Mouse (Mus musculus): ENCODE measurements around the gene Trim34a. TPM values are rescaled to one million over a fixed set of nuclear protein-coding genes. Genes with fewer than 3 reads are reported as not detected.

The Trim34a gene
- total and polyA plus RNA-seq, 3 experiments: 4.5 to 13.4 (median 7.5) TPM

DNA sequence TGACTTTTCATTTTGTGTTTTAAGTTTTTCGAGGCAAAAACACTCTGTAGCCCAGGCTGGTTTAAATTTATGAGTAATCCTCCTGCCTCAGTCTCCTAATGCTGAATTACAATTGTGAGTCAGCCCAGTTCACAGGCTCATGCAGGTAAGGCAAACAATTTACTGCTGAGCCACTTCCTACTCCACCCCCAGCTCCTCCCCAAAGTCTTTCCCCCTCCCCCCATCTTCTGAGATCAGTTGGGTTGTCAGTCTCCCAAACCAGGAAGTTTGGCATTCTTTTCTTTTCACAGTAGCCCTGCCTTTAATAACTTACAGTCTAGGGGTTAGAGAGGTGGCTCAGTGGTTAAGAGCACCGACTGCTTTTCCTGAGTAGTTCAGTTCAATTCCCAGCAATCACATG is 26.4 kb upstream of the Trim34a start:
- in situ Hi-C loops (cut with MboI; ENCODE audit: low pct_ligation_motif_present, low pct_unique_long_range_greater_than_20kb, low sequenced_read_pairs): no loop called here

DNA sequence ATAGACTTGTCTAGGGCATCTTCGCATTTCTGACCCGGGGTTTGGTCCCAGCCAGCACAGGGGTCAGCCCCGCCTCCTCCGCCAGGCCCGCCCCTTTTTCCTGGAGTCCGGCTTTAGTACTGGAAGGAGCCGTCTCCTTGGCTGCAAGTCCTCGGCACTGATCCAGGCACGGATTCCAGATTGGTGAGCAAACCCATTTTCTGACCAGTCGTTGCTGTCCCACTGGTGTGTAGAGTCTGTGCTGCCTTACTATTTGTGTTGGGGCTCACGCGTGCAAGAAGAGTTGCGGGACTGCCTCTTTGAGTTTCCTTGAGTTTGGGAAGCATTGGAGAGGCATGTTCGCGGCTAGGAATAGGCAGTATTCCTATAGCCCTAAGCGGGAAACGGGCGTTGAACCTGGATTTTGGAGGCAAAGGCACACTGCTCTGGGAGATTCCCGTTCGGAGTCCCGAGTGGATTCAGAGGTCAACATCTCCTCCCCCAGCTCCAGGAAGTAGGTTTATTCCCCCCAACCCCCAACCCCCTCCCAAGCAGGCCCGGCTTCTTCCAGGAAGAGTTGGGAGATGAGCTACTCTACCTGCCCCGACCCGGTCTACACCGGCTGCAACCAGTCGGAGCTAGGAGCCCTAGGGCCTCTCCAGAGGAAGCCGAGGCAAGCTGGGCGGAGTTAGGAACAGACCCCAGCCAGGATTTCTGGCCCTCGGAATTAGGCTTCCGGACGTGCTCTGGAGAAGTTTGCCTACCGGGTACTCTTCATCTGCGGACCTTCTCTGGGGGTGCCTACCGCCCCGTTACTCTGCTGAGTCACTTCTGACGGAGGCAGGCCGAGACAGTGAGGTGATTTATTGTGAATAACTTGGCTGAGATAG is 25.3 kb upstream of the Trim34a start, which contains the start of gene Trim6:
TSS of gene Trim6 (plus strand) at position 93 of the 869 bp plus-strand sequence.
- no peak for TF ChIP-seq E2F4 (IDR thresholded peaks at IDR 0.05; ENCODE audit: insufficient replicate concordance, low read depth, low read length)
- no peak for TF ChIP-seq TBP (conservative IDR thresholded peaks at IDR 0.05; ENCODE audit: low read depth, low read length)
- TF ChIP-seq ELF1 (IDR thresholded peaks at IDR 0.05; ENCODE audit: low read depth, low read length): no peak
- TF ChIP-seq NELFE (IDR thresholded peaks at IDR 0.05; ENCODE audit: low read depth, low read length): no peak
- TF ChIP-seq ZMIZ1 (IDR thresholded peaks at IDR 0.05; ENCODE audit: low read depth, low read length): no peak
- TF ChIP-seq BHLHE40 (IDR thresholded peaks at IDR 0.05; ENCODE audit: low read depth, low read length): no peak
- no peak for TF ChIP-seq MYC (IDR thresholded peaks at IDR 0.05; ENCODE audit: low read depth, low read length)
- no peak for TF ChIP-seq MAX (IDR thresholded peaks at IDR 0.05; ENCODE audit: low read length)
- no peak for TF ChIP-seq CTCF (conservative IDR thresholded peaks at IDR 0.05 in 1 of 2, IDR thresholded peaks at IDR 0.05 in 1 of 2; ENCODE audit: low read depth in 2 of 2, low read length in 2 of 2)
- no peak for TF ChIP-seq JUND (conservative IDR thresholded peaks at IDR 0.05; ENCODE audit: low read depth, low read length)
- no peak for TF ChIP-seq MAZ (IDR thresholded peaks at IDR 0.05; ENCODE audit: low read depth, low read length)
- no peak for TF ChIP-seq RCOR1 (conservative IDR thresholded peaks at IDR 0.05; ENCODE audit: low read depth, low read length)
- TF ChIP-seq POLR2AphosphoS2 (IDR thresholded peaks at IDR 0.05; ENCODE audit: low read depth, low read length): no peak
- no peak for TF ChIP-seq JUN (IDR thresholded peaks at IDR 0.05; ENCODE audit: insufficient read depth, low read depth, low read length)
- TF ChIP-seq ZC3H11A (IDR thresholded peaks at IDR 0.05; ENCODE audit: low read depth, low read length): no peak
- no peak for TF ChIP-seq HCFC1 (IDR thresholded peaks at IDR 0.05; ENCODE audit: low read depth, low read length)
- no peaks in the 10 kb centered on the region for H3K27me3 ChIP-seq (replicated peaks)
- dilution Hi-C loops (cut with MboI; ENCODE audit: extremely low pct_ligation_motif_present, extremely low pct_unique_long_range_greater_than_20kb, low sequenced_read_pairs): no loop called here
- H3K9me3 ChIP-seq (replicated peaks; ENCODE audit: low read length): no peaks in the 10 kb centered on the region
- H3K36me3 ChIP-seq (replicated peaks in 1 of 2; ENCODE audit: control insufficient read depth in 1 of 2, insufficient read depth in 1 of 2, low read length in 1 of 2): no peaks in the 10 kb centered on the region
- no peaks in the 10 kb centered on the region for H3K79me2 ChIP-seq (replicated peaks; ENCODE audit: control insufficient read depth, extremely low read depth, insufficient read depth, poor library complexity, severe bottlenecking)
- no peak within 1 kb of the TSS for H3K4me3 ChIP-seq (replicated peaks in 1 of 3; ENCODE audit: low read depth in 2 of 3, low read length in 2 of 3, poor library complexity in 1 of 3)
- H3K4me1 ChIP-seq (ENCODE audit: control insufficient read depth in 1 of 2, insufficient read depth in 2 of 2): peaks cover 0 to 11% of the 10 kb centered on the region in 2 experiments; a peak in 2 of 4 replicates
- DNase-seq (ENCODE audit: extremely low read depth): no peak
- no peak within 1 kb of the TSS for H3K27ac ChIP-seq (ENCODE audit: insufficient read depth, low read depth)
- in situ Hi-C loops (cut with MboI; ENCODE audit: low pct_ligation_motif_present, low pct_unique_long_range_greater_than_20kb, low sequenced_read_pairs): no loop called here
- H3K9ac ChIP-seq (ENCODE audit: insufficient read depth, low read depth): no peak within 1 kb of the TSS
- H3K4me2 ChIP-seq (ENCODE audit: insufficient read depth, low read depth, poor library complexity, severe bottlenecking): no peak within 1 kb of the TSS

More for the DNA sequence above, 26.4 kb upstream of the Trim34a start:
- Histone ChIP-seq H3K27me3 (replicated peaks) (no peaks in the 10 kb centered on the region), H3K27ac (ENCODE audit: insufficient read depth, low read depth) (no peak overlapping the region), H3K9me3 (replicated peaks; ENCODE audit: low read length) (no peaks in the 10 kb centered on the region), H3K4me1 (ENCODE audit: control insufficient read depth in 1 of 2, insufficient read depth in 2 of 2) (peaks cover 0 to 11% of the 10 kb centered on the region in 2 experiments; a peak in 2 of 4 replicates), H3K9ac (ENCODE audit: insufficient read depth, low read depth) (no peak overlapping the region), H3K4me3 (replicated peaks in 1 of 3; ENCODE audit: low read depth in 2 of 3, low read length in 2 of 3, poor library complexity in 1 of 3) (no peak overlapping the region), H3K4me2 (ENCODE audit: insufficient read depth, low read depth, poor library complexity, severe bottlenecking) (no peak overlapping the region), H3K36me3 (replicated peaks in 1 of 2; ENCODE audit: control insufficient read depth in 1 of 2, insufficient read depth in 1 of 2, low read length in 1 of 2) (no peaks in the 10 kb centered on the region), H3K79me2 (replicated peaks; ENCODE audit: control insufficient read depth, extremely low read depth, insufficient read depth, poor library complexity, severe bottlenecking) (no peaks in the 10 kb centered on the region)
- TF ChIP-seq ELF1 (IDR thresholded peaks at IDR 0.05; ENCODE audit: low read depth, low read length) (0 out of 2 replicates have a peak, but pooled peaks have one; percentile 26), KAT2A (IDR thresholded peaks at IDR 0.05; ENCODE audit: insufficient replicate concordance, low read length) (no peak)
- dilution Hi-C loops (cut with MboI; ENCODE audit: extremely low pct_ligation_motif_present, extremely low pct_unique_long_range_greater_than_20kb, low sequenced_read_pairs): no loop called here
- DNase-seq (ENCODE audit: extremely low read depth): peak; percentile 41
